Mouse (Mus musculus): ENCODE data around the gene Il10rb.

The Il10rb gene

GRCm38 (mm10) chr16:91405640-91406584 lies at the start of gene Il10rb:
TSS of gene Il10rb (plus strand) at chr16:91406164.
- DNase-seq, result peak; percentile 84

- no peak for DNase-seq
These were observed 49.0 kb upstream of the Il10rb start for GRCm38 (mm10) chr16:91356760-91357525.

GRCm38 (mm10) chr16:91357526-91357900 lies 48.5 kb upstream of the Il10rb start:
- no peak for DNase-seq

- peak; percentile 58 for DNase-seq
These were observed 47.4 kb upstream of the Il10rb start for GRCm38 (mm10) chr16:91358555-91358954.

GRCm38 (mm10) chr16:91359531-91359930 lies 46.4 kb upstream of the Il10rb start:
- DNase-seq, result no peak

GRCm38 (mm10) chr16:91360162-91360561 lies 45.8 kb upstream of the Il10rb start:
- no peak for DNase-seq

GRCm38 (mm10) chr16:91362006-91362405 lies 44.0 kb upstream of the Il10rb start:
- DNase-seq, result no peak

- DNase-seq, result no peak
These were observed 43.2 kb upstream of the Il10rb start for GRCm38 (mm10) chr16:91362616-91363272.

- DNase-seq, result no peak
These were observed 42.5 kb upstream of the Il10rb start for GRCm38 (mm10) chr16:91363483-91363882.

GRCm38 (mm10) chr16:91366567-91366966 lies 39.4 kb upstream of the Il10rb start:
- peak; percentile 59 for DNase-seq

GRCm38 (mm10) chr16:91367066-91367465 lies 38.9 kb upstream of the Il10rb start:
- DNase-seq, result no peak

- peak; percentile 85 for DNase-seq
These were observed 33.1 kb upstream of the Il10rb start, which contains the start of gene Ifnar2 for GRCm38 (mm10) chr16:91372577-91373472. TSS of gene Ifnar2 (plus strand) at chr16:91372783.

- DNase-seq, result peak; percentile 24
These were observed 32.3 kb upstream of the Il10rb start for GRCm38 (mm10) chr16:91373473-91374252.

- no peak for DNase-seq
These were observed 31.7 kb upstream of the Il10rb start for GRCm38 (mm10) chr16:91374253-91374634.

- DNase-seq, result no peak
These were observed 29.3 kb upstream of the Il10rb start for GRCm38 (mm10) chr16:91376701-91377100.

GRCm38 (mm10) chr16:91378431-91378986 lies 27.5 kb upstream of the Il10rb start:
- no peak for DNase-seq

- no peak for DNase-seq
These were observed 27.0 kb upstream of the Il10rb start for GRCm38 (mm10) chr16:91378991-91379390.

GRCm38 (mm10) chr16:91379412-91379811 lies 26.6 kb upstream of the Il10rb start:
- no peak for DNase-seq

GRCm38 (mm10) chr16:91380151-91380550 lies 25.8 kb upstream of the Il10rb start:
- DNase-seq, result no peak

- DNase-seq, result no peak
These were observed 24.4 kb upstream of the Il10rb start for GRCm38 (mm10) chr16:91381606-91382005.

GRCm38 (mm10) chr16:91382261-91382790 lies 23.6 kb upstream of the Il10rb start:
- no peak for DNase-seq
